Mouse (Mus musculus) thymus, postnatal 4 days (tissue): ENCODE data around the gene Surf4.

Experiments
- DNase-seq: peaks from one replicate; pipeline ENCODE4 v3.0.0; 2021

The Surf4 gene

DNA sequence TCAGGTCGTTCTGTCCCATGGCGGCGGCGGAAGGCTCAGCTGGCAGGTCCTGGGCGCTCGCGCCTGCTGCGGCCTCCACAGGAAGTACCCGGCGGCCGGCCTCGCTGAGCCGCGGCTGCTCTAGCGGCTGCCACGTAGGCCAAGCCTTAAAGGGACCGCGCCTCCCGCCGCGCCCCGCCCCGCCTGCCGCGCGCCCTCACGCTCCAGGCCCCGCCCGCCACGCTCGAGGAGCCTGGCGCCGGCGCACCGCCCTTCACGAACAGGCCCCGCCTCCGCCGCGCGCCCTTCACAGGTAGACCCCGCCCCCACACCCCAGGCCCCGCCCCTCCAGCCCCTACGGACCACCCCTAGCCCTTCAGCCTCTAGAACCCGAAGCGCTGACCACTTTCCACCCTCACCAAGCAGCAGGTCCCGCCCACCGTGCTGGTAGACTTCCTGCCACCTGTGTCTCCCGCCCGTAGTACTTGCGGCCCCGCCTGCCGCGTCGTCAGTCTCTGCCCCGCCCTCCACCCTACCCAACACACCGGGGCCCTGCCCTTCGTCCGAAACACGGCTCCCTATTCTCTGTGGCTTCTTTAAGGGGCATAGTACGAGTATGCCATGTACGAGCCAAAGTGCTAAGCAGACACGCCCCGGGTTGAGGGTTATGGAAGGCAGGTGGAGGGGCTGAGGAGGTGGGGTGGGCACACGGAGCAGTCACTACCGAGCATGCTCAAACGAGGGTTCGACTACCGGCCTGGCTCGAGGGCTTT is at the start of gene Surf4, which contains the start of gene Stkld1:
Surf4 (minus strand) TSS at position 625 of the 752 bp plus-strand sequence.
Stkld1 (plus strand) TSS at position 744 of the 752 bp plus-strand sequence.
- DNase-seq: peak; percentile 98

DNA sequence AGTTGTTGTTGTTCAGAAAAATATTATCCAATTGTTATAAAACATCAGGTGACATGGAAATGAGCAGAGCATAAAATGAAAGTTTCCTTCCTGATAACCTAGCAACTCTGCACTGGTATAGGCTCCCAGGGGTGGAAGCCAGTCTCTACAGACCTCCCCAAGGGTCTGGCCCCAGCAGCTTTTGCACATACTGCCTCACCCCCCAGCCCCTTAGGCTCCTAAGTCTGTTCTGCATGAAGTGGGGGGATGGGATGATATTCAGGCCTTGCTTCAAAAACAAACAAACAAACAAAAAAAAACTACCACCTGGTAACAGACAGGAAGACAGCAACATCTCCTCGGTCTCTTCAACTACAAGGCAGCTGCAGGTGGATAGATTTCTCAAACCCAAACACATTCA is 46.6 kb upstream of the Surf4 start:
- peak; percentile 54 for DNase-seq

- DNase-seq: no peak
These were observed 40.2 kb upstream of the Surf4 start for GRCm38 (mm10) chr2:26973960-26974359.

GRCm38 (mm10) chr2:26973116-26973515 is 39.4 kb upstream of the Surf4 start, which contains the start of gene Adamts13:
Adamts13 (plus strand) TSS chr2:26973416.
- peak; percentile 36 for DNase-seq

GRCm38 (mm10) chr2:26967262-26967661 is 33.5 kb upstream of the Surf4 start:
- DNase-seq: no peak

DNA sequence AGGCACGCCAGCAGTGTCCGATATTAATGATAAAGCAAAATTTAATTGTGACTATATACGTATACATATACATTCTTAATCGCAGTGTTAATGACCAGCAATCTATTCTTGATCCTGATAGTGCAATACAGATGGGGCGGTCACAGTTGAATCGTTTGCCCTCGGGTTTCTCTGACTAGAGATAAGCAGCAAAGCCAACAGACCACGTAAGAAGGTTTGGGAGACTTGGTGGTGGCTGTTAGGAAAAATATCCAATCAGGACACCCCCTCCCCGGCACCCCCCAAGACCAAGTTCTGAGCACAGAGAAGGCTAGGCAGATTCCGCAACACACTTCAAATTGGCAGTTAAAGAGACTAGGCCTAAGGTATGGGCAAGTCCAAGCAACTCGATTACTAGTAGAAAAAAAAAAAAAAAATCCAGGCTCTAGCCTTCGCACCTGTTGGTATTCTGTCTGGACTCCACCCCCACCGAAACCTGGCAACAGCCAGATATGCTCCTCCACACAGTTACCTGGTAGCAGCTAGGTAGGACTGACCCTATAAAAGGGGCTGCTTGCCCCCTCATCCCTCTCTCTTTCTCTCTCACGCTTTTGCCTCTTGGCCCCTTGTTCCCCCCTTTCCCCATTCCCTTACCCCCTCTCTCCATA is 31.1 kb upstream of the Surf4 start:
- DNase-seq: no peak

- peak; percentile 96 for DNase-seq
These were observed 30.4 kb upstream of the Surf4 start, which contains the start of gene Rexo4 for GRCm38 (mm10) chr2:26963923-26964723. Rexo4 (minus strand) TSS chr2:26964386.

GRCm38 (mm10) chr2:26960756-26961155 is 27.0 kb upstream of the Surf4 start:
- peak; percentile 45 for DNase-seq

DNA sequence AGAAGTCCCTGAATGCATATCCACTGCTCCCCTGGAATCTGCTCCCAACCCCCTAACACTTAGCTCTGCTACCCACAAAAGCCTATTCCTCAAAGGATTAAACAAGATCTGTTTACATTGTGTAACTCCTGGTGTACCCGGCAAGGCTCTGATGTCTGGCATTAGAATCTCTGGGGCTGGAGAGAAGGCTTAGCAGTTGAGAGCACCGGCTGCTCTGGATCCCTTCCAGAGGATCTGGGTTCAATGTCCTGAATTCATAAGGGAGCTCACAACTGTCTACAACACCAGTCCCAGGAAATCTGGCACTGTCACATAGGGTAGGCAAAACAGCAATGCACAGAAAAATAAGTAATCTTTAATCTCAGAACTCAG is 23.7 kb upstream of the Surf4 start:
- no peak for DNase-seq

- DNase-seq: no peak
These were observed 23.2 kb upstream of the Surf4 start for GRCm38 (mm10) chr2:26956811-26957487.

DNA sequence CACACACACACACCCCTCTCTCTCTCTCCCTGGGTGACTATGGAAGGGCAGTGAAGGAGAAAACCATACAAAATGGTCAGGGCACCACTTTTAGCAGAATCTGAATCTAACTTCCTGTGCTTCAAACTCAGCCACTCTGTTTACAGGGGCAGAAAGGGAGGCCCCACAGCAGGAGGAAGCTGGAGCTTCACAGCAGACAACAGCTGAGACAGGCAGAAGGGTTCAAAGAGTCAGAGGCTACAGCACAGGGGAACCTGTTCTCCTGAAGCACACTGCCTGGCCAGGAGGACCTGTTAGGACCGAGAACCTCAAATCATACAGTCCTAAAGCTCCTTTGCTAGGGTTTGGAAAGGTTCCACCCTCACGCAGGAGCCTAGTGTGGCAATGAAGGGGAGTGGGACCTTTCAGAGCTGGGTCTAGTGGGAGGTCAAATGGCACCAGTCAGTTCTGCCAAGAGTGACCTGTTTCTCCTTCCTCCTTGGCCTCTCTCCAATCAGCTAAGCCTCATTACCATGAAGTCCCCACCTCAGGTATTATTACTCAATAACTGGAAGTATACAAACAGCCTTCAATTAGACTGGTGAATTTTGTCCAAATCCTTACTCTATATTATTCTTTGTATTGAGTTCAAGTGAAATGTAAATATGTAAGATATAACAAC is 21.1 kb upstream of the Surf4 start:
- peak; percentile 55 for DNase-seq

DNA sequence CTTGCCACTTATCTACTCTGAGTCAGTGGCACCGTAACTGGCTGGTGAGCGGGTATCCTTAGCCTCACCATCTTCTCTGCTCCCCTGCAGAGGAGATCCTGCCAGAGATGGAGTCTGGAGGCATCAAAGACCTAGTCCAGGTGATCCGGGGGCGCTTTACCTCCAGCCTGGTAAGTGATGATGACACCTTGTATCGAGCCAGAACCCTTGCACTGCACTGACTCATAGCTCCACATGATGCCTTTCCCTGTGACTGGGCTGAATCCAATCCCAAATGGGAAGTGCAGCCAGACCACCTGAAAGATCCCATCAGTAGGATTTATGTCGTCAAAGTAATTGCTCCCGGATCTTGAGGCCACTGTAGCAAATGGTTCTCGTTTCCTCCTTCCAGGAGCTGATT is 19.1 kb upstream of the Surf4 start:
- no peak for DNase-seq

GRCm38 (mm10) chr2:26952193-26952592 is 18.5 kb upstream of the Surf4 start:
- no peak for DNase-seq

DNA sequence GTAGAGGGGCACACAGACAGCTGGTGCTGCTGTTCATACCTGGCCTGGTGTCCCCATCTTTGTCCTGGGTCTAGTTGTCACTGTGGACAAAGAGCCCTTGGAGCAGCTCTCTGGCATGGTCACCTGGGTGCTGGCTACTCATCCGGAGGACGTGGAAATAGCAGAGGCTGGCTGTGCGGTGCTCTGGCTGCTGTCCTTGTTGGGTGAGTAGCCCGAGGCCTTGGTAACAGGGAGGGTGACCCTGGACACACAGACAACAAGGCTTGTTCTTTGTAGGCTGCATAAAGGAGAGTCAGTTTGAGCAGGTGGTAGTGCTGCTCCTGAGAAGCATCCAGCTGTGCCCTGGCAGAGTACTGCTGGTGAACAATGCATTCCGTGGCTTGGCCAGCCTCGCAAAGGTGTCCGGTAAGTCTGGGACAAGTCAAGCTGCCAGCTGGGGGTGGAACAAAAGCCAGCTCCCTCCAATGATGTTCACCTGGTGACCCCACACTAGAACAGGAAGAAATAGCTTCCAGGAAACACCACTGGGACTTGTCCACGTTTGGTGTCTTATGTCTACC is 17.7 kb upstream of the Surf4 start:
- no peak for DNase-seq

GRCm38 (mm10) chr2:26950411-26950810 is 16.7 kb upstream of the Surf4 start:
- no peak for DNase-seq

DNA sequence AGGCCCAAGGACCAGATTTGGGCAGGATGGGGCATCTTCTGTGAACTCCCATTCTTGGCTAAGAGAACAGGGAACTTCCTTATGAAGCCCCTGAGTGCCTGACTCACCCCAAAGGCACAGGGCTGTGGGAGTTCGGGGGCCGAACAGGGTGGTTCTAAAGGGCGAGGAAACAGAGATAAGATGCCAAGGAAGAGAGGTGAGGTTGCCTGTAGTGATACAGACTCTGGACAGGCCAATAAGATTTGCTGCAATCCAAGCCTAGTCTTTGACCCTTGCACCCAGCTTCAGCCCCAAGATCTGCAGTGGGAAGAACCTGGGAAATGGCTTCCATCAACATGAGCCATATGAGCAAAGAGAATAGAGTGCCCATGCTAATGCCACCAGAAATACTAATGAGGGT is 9.5 kb upstream of the Surf4 start:
- DNase-seq: no peak

- DNase-seq: peak; percentile 35
These were observed 7.8 kb upstream of the Surf4 start for GRCm38 (mm10) chr2:26941539-26941938.

DNA sequence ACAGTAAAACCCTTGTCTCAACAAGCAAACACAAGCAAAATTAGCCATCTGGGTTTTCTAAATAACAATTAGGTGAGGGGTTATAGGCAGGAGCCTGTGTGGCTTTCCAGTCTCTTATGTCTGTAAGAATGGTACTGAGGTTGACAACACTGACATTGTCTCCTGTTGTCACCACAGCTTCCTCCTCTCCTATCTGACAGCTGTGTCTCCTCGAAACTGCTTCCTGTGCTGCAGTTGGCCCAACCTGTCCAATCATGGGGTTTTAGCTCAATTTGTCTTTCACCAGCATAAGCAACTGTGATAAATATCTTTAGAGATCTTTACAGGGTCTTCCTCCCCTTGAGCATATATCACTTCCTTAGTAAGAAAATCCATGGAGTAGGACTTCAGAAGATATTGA is 2.7 kb upstream of the Surf4 start:
- peak; percentile 59 for DNase-seq

DNA sequence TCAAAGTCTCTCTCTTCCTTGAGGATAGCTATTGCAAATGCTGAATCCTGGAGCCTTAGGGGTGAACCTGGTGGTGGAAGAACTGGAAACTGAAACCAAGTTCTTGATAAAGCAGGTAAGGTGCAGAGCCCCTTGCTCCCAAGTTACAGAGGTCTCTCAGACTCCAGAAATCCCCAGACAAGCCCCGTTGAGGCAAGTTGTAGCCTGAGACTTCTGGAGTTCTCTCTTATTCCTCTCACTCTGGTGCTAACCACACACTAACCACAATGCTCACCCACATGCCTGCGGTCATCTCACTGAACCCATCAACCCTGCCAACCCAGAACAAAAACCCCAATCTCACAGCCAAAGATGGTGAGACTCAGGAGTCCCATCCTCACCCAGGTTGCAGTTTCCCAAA is 1.6 kb upstream of the Surf4 start:
- DNase-seq: peak; percentile 49

DNA sequence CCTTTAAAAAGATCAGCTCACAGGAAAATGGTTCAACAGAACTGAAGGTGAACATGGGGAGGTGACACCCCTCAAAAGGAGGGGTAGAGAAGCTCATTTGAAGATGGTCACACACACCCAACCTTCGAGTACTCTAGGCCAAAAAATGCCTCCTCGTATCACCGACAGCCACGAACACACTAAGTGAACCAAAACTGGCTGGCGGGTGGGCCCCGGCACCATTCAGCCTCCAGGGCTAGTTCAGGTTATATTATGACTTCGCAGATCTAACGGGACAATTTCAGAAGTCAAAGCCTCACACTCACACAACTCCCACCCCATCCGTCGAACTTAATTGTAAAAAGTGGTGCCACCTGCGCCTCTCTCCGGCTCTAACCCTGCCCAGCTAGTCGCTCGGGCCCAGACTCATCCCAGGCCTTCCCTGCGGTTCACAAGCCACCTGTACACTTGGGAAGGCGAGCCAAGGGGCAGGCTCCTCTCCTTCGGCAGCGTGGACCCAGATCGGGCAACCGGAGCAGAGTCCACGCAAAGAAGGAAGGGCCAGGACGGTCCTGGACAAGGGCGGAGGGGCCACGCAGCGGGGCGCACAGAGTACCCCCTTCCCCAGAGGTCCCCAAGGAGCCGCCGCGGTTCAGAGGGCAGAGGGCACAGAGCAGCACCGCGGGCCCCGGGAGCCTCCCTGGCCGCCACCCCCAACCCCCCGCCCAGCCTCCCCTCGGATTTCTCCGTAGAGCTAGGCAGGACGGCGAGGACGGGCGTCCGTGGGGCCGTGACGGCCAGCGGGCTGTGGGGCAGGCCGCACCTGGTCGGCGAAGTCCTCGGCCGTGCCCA is 1.0 kb downstream of the Surf4 start:
- DNase-seq: no peak

DNA sequence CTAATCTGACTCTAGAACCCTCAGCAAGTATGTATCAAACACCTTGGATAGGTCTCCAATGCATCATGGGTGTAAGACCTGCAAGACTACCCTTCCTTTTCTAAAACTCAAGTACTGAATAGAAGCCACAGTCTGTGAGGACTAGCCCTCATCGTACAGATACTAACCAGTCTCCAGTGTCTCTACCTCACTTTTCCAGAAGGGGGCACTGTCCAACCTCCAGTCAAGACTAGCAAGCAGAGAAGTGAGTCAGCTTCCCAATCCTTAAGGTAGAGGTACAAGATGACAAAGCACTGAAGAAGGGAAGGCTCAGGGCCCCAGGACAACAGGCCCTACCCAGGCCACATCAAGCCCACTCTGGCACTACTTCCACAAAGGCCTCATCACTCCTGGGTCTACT is 3.3 kb downstream of the Surf4 start:
- peak; percentile 82 for DNase-seq
